Mouse (Mus musculus): ENCODE measurements at regions not wholly inside any gene's neighbourhood (a gene's known extent, or its start where the extent isn't known, plus 50 kb on each side); places are given as distances from the start of the nearest gene placed in this dataset.

- no peak for TF ChIP-seq CTCF (IDR thresholded peaks at IDR 0.05)
- TF ChIP-seq POLR2A (IDR thresholded peaks at IDR 0.05; ENCODE audit: insufficient read depth, low read depth, low read length), result no peak
- TF ChIP-seq EP300 (IDR thresholded peaks at IDR 0.05; ENCODE audit: insufficient read depth, low read depth, low read length), result no peak
Observed at GRCm38 (mm10) chr8:126728987-126729632, 135.3 kb upstream of the Irf2bp2 start.

Data from heart, adult 2 months (tissue).